Mouse (Mus musculus) R1 (cell line): ENCODE data around the gene Fam186a.

ENCODE experiments used
- DNase-seq: peaks from one replicate; pipeline ENCODE4 v3.0.0-alpha.2; 2018; ENCODE audit warnings: low read depth, low spot score

Fam186a gene

GRCm38 (mm10) chr15:99872543-99872942 is 94.3 kb downstream of the Fam186a start:
- DNase-seq: peak; percentile 90
